Mouse (Mus musculus) retina, adult 2 months (tissue): ENCODE measurements at regions not wholly inside any gene's neighbourhood (a gene's known extent, or its start where the extent isn't known, plus 50 kb on each side); places are given as distances from the start of the nearest gene placed in this dataset.
"Not testable (repeated sequence)": the region's sequence is repeated elsewhere in the genome, so short reads cannot be mapped to it uniquely, and the experiment has no call there.

Experiments
- DNase-seq: peaks from one replicate; pipeline ENCODE4 v3.0.0-alpha.2; 2012; ENCODE audit warnings: low read depth, low spot score

GRCm38 (mm10) chr13:52318276-52318675 lies 212.8 kb downstream of the Diras2 start:
- DNase-seq: no peak

DNA sequence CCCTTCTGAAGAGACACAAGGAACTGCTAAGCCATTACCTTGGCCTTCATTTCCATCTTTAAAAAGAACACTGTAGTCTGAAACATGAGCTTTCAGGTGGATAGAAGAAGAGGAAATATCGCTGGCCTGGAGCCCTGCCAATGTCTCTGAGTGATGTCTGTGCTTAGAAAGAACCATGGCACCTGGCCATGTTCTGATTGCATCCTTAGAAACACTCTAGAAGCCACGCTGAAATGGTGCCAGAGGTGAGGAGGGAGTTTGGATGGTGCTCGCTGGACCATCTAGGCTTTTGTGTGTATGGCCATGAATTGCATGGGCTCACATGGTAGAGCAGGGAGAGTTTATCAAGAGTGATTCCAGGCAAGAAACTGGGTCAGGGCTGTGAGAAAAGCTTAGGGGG lies 207.4 kb downstream of the Diras2 start:
- DNase-seq: no peak

GRCm38 (mm10) chr13:52324378-52324777 lies 206.7 kb downstream of the Diras2 start:
- DNase-seq: not testable (repeated sequence)

- not testable (repeated sequence) for DNase-seq
Measured at GRCm38 (mm10) chr13:52325647-52326046, 205.4 kb downstream of the Diras2 start.

DNA sequence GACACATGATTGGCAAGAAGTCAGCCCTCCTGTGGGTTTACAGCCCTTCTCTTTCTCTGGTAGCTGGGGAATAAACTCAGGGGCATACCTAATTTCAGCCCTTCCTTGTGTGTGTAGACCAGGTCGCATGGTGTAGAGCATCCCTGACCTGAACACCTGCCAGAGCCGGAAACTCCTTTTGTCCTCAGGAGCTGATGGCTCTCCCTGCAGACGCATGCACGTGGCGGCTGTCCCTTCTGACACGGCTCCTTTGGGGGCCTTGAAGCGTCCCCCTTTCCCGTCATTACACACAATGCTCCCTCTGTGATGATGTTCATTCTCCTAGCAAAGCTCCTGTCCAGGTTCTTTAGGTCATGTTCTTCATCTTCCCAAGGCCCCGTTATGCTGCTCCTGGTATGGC lies 203.3 kb downstream of the Diras2 start:
- no peak for DNase-seq

DNA sequence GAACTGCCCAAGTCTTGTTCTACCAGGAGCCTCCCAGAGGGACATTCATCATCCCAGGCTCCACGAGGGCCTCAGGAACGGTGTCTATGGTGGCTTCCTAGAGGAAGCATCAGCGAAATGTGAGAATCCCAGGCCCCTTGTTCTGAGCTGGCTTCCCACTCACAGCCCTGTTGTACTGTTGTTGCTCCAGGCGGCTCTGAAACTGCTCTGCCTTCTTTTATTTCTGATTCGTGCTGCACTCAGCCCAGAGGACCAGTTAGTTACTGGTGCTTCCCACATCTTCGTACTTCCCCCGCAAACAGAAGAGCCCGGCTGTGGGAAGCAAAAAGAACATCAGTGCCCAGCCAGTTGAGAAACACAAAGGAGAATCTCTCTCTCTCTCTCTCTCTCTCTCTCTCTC lies 202.3 kb downstream of the Diras2 start:
- no peak for DNase-seq

DNA sequence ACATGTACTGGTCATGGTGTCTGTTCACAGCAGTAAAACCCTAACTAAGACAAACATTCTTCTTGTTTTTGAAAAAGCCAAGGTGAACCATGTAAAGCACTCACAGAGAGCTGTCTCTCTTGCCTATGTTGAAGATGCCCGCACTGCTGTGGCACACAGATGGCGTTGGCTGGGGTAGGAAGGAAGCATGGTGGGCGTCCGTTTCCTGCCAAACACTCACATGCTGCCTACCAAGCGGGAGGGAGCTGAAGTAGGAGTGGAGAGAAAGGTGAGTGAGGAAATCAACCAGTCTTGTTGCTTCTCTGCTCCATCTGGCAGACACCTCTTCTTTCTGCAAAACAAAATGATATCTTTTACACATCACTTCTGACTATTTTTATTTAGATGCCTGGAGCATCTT lies 200.0 kb downstream of the Diras2 start:
- no peak for DNase-seq

- DNase-seq: no peak
Measured at GRCm38 (mm10) chr13:52334962-52335361, 196.1 kb downstream of the Diras2 start.

DNA sequence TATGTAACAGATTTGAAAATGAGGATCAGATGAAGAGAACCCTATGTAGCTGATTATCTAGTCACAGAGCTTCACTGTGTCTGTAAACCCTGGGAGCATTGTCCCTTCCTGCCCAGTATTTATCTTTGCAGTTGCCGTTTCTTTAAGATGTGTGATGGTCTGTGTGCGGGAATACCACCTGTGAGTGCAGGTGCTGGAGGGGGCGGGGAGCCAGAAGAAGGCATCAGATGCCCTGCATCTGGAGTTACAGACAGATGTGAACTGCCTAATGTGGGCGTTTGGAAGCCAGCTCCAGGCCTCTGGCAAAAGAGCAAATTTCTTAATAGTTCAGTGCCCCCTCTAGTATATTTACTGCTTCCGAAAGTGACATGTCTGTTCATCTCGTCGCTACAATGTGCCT lies 193.1 kb downstream of the Diras2 start:
- DNase-seq: no peak

DNA sequence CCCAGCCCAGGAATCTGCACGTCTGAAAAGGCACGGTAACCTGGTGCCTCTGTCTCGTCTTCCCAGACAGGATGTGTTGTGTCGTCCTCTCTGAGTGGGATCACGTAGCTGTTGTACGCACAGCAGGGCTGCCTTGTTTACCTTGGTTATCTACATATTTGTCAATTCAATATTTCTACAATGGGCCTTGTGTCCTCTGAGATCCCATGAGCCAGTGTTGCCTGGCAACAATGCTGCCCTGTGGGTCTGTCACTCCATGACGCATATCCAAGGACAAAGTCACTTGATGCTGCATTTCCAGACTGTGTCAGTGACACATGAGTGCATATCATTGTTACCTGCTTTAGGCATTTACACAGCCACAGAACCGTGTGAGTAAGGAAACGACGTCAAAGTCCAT lies 191.9 kb downstream of the Diras2 start:
- DNase-seq: peak; percentile 8

- no peak for DNase-seq
Measured at GRCm38 (mm10) chr13:52341981-52342380, 189.1 kb downstream of the Diras2 start.

DNA sequence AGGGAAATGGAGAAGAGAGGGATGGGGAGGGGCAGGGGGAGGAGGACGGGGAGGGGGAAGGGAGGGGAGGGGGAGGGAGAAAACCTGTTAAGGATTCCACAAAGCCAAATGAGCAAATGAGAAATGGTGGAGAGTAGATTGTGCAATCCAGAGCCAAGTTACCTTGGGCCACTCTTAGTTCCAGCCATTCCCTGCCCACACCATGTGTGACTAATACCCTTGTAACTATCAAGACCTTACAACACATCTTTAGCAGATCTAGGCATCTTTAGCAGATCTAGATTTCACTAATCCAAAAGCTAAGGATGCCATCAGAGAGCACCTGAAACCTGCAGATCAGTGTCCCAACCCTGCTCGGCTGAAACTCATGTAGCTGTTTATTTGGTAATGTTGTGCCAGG lies 186.7 kb downstream of the Diras2 start:
- DNase-seq: no peak

DNA sequence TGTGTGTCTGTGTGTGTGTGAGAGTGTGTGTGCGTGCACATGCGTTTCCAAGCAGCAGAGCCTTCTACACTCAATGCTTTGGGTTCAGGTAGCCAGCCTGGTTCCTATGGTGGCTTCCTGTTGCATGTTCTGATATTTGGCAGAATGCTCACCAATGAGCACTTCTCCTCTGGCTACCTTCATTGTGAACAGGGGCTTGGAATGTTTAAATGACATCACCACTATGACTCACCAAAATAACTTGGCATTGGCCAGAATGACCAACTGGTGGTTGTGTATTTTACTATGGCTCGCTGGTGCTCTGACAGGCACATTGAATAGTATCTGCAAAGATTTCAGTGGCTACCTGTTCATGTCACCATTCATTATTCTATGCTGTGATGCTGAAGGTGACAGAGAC lies 186.2 kb downstream of the Diras2 start:
- no peak for DNase-seq

GRCm38 (mm10) chr13:52345375-52346026 lies 185.6 kb downstream of the Diras2 start:
- DNase-seq: no peak

DNA sequence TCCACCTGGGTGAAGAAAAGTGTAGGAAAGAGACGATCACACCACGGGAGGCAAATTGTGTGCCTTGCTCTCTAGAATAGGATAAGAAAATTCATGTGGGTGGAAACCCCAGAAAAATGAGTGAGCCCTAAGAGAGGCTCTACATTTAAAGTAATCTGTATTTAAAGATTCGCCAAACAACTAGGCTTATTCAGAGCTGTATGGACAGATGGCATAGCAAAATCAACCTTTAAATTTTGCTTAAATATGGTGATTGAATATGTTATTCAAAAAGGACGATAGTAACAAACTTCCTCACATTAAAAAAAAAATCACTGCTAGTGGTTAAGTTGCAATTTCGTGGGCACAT lies 185.1 kb downstream of the Diras2 start:
- DNase-seq: no peak

- no peak for DNase-seq
Measured at GRCm38 (mm10) chr13:52347631-52348030, 183.4 kb downstream of the Diras2 start.

DNA sequence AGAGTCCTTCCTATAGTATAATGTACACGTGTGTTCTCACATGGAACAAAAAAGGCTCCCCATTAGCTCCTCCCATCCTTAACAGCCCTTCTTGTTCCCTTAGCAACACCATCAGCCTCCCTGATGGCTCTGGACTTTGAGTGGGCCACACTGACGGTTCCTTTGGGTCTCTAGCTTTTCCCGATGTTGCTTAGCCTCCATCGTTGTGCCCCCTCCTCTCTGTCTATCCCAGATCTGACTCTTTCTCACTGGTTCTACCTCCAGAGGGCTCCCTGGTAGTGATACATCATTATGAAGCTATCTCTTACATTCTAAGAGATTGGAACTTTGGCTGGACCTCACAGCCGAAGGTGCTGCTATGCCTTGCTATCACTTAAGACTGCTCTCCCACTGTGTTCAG lies 181.5 kb downstream of the Diras2 start:
- no peak for DNase-seq

- peak; percentile 29 for DNase-seq
Measured at GRCm38 (mm10) chr13:52352576-52352975, 178.5 kb downstream of the Diras2 start.

DNA sequence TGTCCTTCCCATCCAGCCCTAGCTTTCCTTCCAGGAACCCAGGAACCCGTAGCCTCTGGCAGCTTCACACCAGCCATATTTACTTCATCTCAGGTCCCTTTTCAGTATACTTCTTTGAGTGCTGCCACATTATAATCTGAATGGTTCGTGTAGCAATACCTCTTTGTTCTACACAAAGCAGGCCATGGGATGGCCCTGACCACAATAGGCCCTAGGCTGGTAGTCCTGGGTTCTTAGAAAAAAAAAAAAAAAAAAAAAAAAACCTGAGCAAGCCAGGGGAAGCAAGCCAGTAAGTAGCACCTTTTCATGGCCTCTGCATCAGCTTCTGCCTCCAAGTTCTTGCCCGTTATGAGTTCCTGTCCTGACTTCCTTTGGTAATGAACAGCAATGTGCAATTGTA lies 177.6 kb downstream of the Diras2 start:
- no peak for DNase-seq

- DNase-seq: no peak
Measured at GRCm38 (mm10) chr13:52353966-52354365, 177.1 kb downstream of the Diras2 start.

DNA sequence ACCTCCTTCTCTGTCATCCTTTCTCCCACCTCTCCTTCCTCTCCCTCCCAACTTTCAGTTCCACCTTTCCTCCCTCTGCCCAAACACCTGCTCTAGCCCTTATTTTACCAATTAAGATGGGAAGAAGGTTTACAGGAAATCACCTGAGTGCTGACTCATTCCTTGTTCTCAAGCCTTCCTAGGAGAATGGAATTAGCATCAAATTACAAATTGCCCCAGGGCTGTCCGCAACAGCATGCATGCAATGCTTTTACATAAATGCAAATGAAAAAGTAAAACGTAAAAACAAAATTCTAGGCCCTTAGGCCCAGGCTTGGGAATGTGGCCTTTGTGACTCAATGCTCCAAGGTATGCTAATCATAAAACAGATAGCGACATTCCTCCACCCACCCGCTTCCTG lies 175.2 kb downstream of the Diras2 start:
- DNase-seq: not testable (repeated sequence)

DNA sequence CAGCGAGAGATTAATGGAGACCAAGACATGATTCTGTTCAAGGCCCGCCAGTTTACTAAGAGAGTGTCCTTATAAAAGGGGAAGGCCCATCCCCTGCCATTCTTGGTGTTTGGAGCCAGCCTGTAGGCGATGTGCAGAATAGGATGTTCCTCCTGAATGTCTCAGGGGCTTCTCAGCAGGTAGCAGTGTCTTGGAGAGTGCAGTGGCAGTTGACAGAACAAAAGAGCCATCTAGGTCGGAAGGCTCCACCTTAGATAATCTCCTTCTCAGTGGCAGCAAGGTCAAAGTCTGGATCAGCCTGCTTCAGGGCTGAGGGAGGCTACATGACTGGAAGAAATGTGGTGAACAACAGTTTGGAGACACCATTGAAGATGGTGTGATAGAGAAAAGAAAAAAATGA lies 171.7 kb downstream of the Diras2 start:
- DNase-seq: not testable (repeated sequence)

GRCm38 (mm10) chr13:52361177-52361846 lies 169.8 kb downstream of the Diras2 start:
- DNase-seq: no peak

DNA sequence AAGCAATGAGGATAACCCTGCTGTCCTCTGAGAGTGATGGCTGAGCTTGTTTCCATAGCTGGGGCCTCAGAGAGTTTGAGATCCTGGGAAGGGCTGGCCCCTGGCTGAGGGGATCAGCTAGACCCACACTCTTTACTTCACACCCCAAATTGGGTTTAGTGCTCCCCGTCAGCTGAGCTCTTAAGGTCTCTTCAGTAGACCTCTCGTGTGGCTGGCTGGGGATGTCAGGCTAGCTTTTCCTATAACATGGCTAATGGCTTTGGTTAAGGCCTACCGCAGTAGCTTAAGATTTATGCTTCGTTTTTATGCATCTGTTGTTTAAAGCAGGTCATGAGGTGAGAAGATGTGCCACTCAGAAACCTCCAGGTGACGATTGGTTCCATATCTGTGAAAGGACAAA lies 168.8 kb downstream of the Diras2 start:
- DNase-seq: no peak
